22 mouse cellular contexts compared by ENCODE assay signal in genomic region chr12:33267965-33268364, GRCm38 (mm10).
A peak's percentile ranks its signal among the peaks of the same experiment; 100 is the strongest.
DNase-seq lines count a peak whose midpoint lies in the region; ATAC-seq and TF ChIP-seq lines count a peak whose summit lies in the region.
"Had no signal": no experiment of that assay in that cellular context is flagged by ENCODE, and none has a peak within 500 bp of the region (broad histone marks: within the 10 kb centered on the region; RNA-seq: fewer than 3 reads in every experiment).

No protein-coding gene starts in this region.

- H3K4me1 ChIP-seq in hindbrain, embryonic 13.5 days (replicated peaks): peaks cover 17% of the 10 kb centered on the region
- H3K4me1 ChIP-seq in hindbrain, embryonic 11.5 days (replicated peaks; ENCODE audit: control insufficient read depth, insufficient read depth, low read length): no peaks in the 10 kb centered on the region
- no peaks in the 10 kb centered on the region for H3K4me1 ChIP-seq in lung, embryonic 14.5 days (ENCODE audit: insufficient read depth)
- no peaks in the 10 kb centered on the region for H3K4me1 ChIP-seq in lung, adult 2 months (ENCODE audit: control insufficient read depth, insufficient read depth, low read length)

- no peak for TF ChIP-seq POLR2A in lung, adult 2 months (IDR thresholded peaks at IDR 0.05; ENCODE audit: borderline replicate concordance, extremely low read depth, low read depth, low read length)
- no peak for TF ChIP-seq POLR2A in myocyte (IDR thresholded peaks at IDR 0.05; ENCODE audit: insufficient read length, low read depth)

- DNase-seq in cerebellum, postnatal 10 days: peak; percentile 31 to 37
- no peak for DNase-seq in cerebellum, adult 18-20 months
- no peak for DNase-seq in hindbrain, embryonic 11.5 days (ENCODE audit: low spot score)
- peak; percentile 34 for DNase-seq in lung, embryonic 14.5 days
- DNase-seq in lung, adult 2 months: no peak
- DNase-seq in heart, adult 18-20 months: no peak
- DNase-seq: adrenal gland, postnatal 10 days; cerebellum, postnatal 14 days; embryo, embryonic 11 days; heart, postnatal 36 days; kidney, adult 9 months; layer of hippocampus, postnatal 36 days; liver; lung, postnatal 36 days; right cerebral cortex, adult 18-20 months; thymus, postnatal 36 days had no signal

- H3K36me3 ChIP-seq in hindbrain, embryonic 13.5 days: peaks cover under 1% of the 10 kb centered on the region; the same call in 1 of the 2 replicates
- H3K36me3 ChIP-seq in hindbrain, embryonic 11.5 days (ENCODE audit: control insufficient read depth, insufficient read depth, low read length): no peaks in the 10 kb centered on the region
- H3K36me3 ChIP-seq in lung, embryonic 14.5 days (ENCODE audit: insufficient read depth): no peaks in the 10 kb centered on the region
- no peaks in the 10 kb centered on the region for H3K36me3 ChIP-seq in myocyte (ENCODE audit: control insufficient read depth, insufficient read depth)
- H3K36me3 ChIP-seq: forebrain, embryonic 12.5 days; heart, embryonic 13.5 days had no signal

- no peaks in the 10 kb centered on the region for H3K79me2 ChIP-seq in myocyte (ENCODE audit: control insufficient read depth, insufficient read depth)

- no peak overlapping the region for H3K4me2 ChIP-seq in hindbrain, embryonic 13.5 days
- no peak overlapping the region for H3K4me2 ChIP-seq in hindbrain, embryonic 11.5 days (replicated peaks; ENCODE audit: low read depth, low read length)
- no peak overlapping the region for H3K4me2 ChIP-seq in lung, embryonic 14.5 days
- peak overlapping the region; percentile 18 for H3K4me2 ChIP-seq in myocyte (ENCODE audit: low read depth)
- H3K4me2 ChIP-seq: forebrain, embryonic 12.5 days; heart, embryonic 13.5 days had no signal

- TF ChIP-seq CTCF in lung, embryonic 14.5 days (IDR thresholded peaks at IDR 0.05; ENCODE audit: low read depth): no peak
- TF ChIP-seq CTCF in lung, adult 2 months (IDR thresholded peaks at IDR 0.05; ENCODE audit: insufficient read depth, low read length): no peak

- WGBS in hindbrain, embryonic 13.5 days: 71% methylated on average over 4 of the region's 4 CpGs
- 75% methylated on average over 4 of the region's 4 CpGs for WGBS in hindbrain, embryonic 11.5 days
- 42% methylated on average over 4 of the region's 4 CpGs for WGBS in lung, embryonic 14.5 days
- WGBS in lung, adult 2 months: 65% methylated on average over 4 of the region's 4 CpGs

- no peaks in the 10 kb centered on the region for H3K9me3 ChIP-seq in hindbrain, embryonic 13.5 days
- H3K9me3 ChIP-seq in hindbrain, embryonic 11.5 days (ENCODE audit: control insufficient read depth, low read length): no peaks in the 10 kb centered on the region
- H3K9me3 ChIP-seq in lung, embryonic 14.5 days (ENCODE audit: low read depth, low read length): no peaks in the 10 kb centered on the region
- H3K9me3 ChIP-seq: forebrain, embryonic 12.5 days had no signal

- H3ac ChIP-seq in myocyte (ENCODE audit: control insufficient read depth, insufficient read length): no peak overlapping the region

- H3K27ac ChIP-seq in hindbrain, embryonic 13.5 days: peak overlapping the region; percentile 30; the same call in 1 of the 2 replicates
- no peak overlapping the region for H3K27ac ChIP-seq in hindbrain, embryonic 11.5 days (ENCODE audit: low read depth, low read length)
- H3K27ac ChIP-seq in lung, embryonic 14.5 days (ENCODE audit: low read depth): no peak overlapping the region
- H3K27ac ChIP-seq: forebrain, embryonic 12.5 days; heart, embryonic 13.5 days had no signal

- no peak overlapping the region for H3K9ac ChIP-seq in hindbrain, embryonic 13.5 days
- no peak overlapping the region for H3K9ac ChIP-seq in hindbrain, embryonic 11.5 days (ENCODE audit: low read depth, low read length)
- no peak overlapping the region for H3K9ac ChIP-seq in lung, embryonic 14.5 days
- H3K9ac ChIP-seq: forebrain, embryonic 12.5 days; heart, embryonic 13.5 days had no signal

- ATAC-seq in hindbrain, embryonic 13.5 days (ENCODE audit: low FRiP score): no peak
- ATAC-seq in hindbrain, embryonic 11.5 days (ENCODE audit: low FRiP score): no peak
- no peak for ATAC-seq in lung, embryonic 14.5 days (ENCODE audit: insufficient read depth)
- ATAC-seq: activated CD4-positive, CD25-positive, alpha-beta regulatory T cell, adult 4 months; CD4-positive, CD25-positive, alpha-beta regulatory T cell, adult 4 months had no signal

- no peaks in the 10 kb centered on the region for H3K27me3 ChIP-seq in hindbrain, embryonic 13.5 days
- H3K27me3 ChIP-seq in hindbrain, embryonic 11.5 days (ENCODE audit: control insufficient read depth, insufficient read depth, low read length): no peaks in the 10 kb centered on the region
- no peaks in the 10 kb centered on the region for H3K27me3 ChIP-seq in lung, embryonic 14.5 days (ENCODE audit: insufficient read depth, low read length)
- H3K27me3 ChIP-seq in myocyte (ENCODE audit: control insufficient read depth, insufficient read depth, insufficient read length): no peaks in the 10 kb centered on the region
- H3K27me3 ChIP-seq: forebrain, embryonic 12.5 days; heart, embryonic 13.5 days had no signal

- no peak overlapping the region for H3K4me3 ChIP-seq in hindbrain, embryonic 13.5 days
- no peak overlapping the region for H3K4me3 ChIP-seq in hindbrain, embryonic 11.5 days (ENCODE audit: low read depth, low read length)
- H3K4me3 ChIP-seq in lung, embryonic 14.5 days (ENCODE audit: low read depth, low read length): no peak overlapping the region
- no peak overlapping the region for H3K4me3 ChIP-seq in lung, adult 2 months (replicated peaks; ENCODE audit: extremely low read depth, low read depth, low read length)
- no peak overlapping the region for H3K4me3 ChIP-seq in myocyte
- H3K4me3 ChIP-seq: forebrain, embryonic 12.5 days; heart, embryonic 13.5 days had no signal

TF ChIP-seq in myocyte, 11 proteins besides CTCF, POLR2A, EP300 and RAD21:
- no peak for TF ChIP-seq E2F4 (IDR thresholded peaks at IDR 0.05; ENCODE audit: insufficient read depth)
- no peak for TF ChIP-seq CEBPB (IDR thresholded peaks at IDR 0.05; ENCODE audit: insufficient read depth, poor library complexity, severe bottlenecking)
- TF ChIP-seq POLR2AphosphoS2 (IDR thresholded peaks at IDR 0.05; ENCODE audit: insufficient read length, low read depth): no peak
- TF ChIP-seq USF1 (IDR thresholded peaks at IDR 0.05; ENCODE audit: low read depth): no peak
- no peak for TF ChIP-seq REST (IDR thresholded peaks at IDR 0.05; ENCODE audit: insufficient read depth, insufficient read length)
- no peak for TF ChIP-seq MAX (IDR thresholded peaks at IDR 0.05; ENCODE audit: low read depth)
- no peak for TF ChIP-seq MYOD1 (IDR thresholded peaks at IDR 0.05; ENCODE audit: control insufficient read depth in 1 of 3, insufficient read length in 2 of 3, low read depth in 2 of 3)
- TF ChIP-seq TCF12 (IDR thresholded peaks at IDR 0.05; ENCODE audit: insufficient read depth, poor library complexity, severe bottlenecking): no peak
- no peak for TF ChIP-seq MYOG (IDR thresholded peaks at IDR 0.05; ENCODE audit: control insufficient read depth in 1 of 3, insufficient read depth in 1 of 3, insufficient read length in 2 of 3, low read depth in 2 of 3)

Comparison
In these comparisons a context has a peak if more than half of its experiments do, and no peak if none do; other contexts are left out.
1. DNase-seq: peak in cerebellum, postnatal 10 days (2 of 2) and lung, embryonic 14.5 days (single experiment); none in cerebellum, adult 18-20 months (0 of 2), hindbrain, embryonic 11.5 days (single experiment), lung, adult 2 months (single experiment) and heart, adult 18-20 months (0 of 2).